Mouse (Mus musculus) heart, embryonic 15.5 days (tissue): Measurements from ENCODE around the gene Mael. TPM values are rescaled to one million over a fixed set of nuclear protein-coding genes. Genes with fewer than 3 reads are reported as not detected.

ENCODE experiments used
- ATAC-seq: fragments of 200-750 bp; cut with Nextera tagmentation; replicated peaks from 2 replicates; pipeline ENCODE4 v1.8.0; 2017; ENCODE audit warnings: low read depth, moderate TSS enrichment; ENCODE audit not compliant: insufficient number of reproducible peaks, insufficient read depth, low FRiP score
- H3K27ac ChIP-seq: fragments of 300-500 bp; sonication (generic); 2 replicates; pipeline ENCODE4 v1.5.1; 2015; ENCODE audit warnings: mild to moderate bottlenecking, inconsistent platforms
- H3K27me3 ChIP-seq: fragments of 300-500 bp; sonication (generic); 2 replicates; pipeline ENCODE4 v1.6.1; 2015; ENCODE audit warnings: inconsistent platforms
- H3K36me3 ChIP-seq: fragments of 300-500 bp; sonication (generic); 2 replicates; pipeline ENCODE4 v1.6.1; 2015; ENCODE audit warnings: mild to moderate bottlenecking, inconsistent platforms
- H3K4me1 ChIP-seq: fragments of 300-500 bp; sonication (generic); replicated peaks from 2 replicates; pipeline ENCODE4 v1.6.1; 2015; ENCODE audit warnings: inconsistent platforms
- H3K4me2 ChIP-seq: fragments of 300-500 bp; sonication (generic); 2 replicates; pipeline ENCODE4 v1.6.1; 2015; ENCODE audit warnings: inconsistent platforms, mild to moderate bottlenecking, moderate library complexity
- H3K4me3 ChIP-seq: fragments of 300-500 bp; sonication (generic); 2 replicates; pipeline ENCODE4 v1.5.1; 2015; ENCODE audit warnings: mild to moderate bottlenecking, inconsistent platforms
- H3K9ac ChIP-seq: fragments of 300-500 bp; sonication (generic); 2 replicates; pipeline ENCODE4 v1.6.1; 2015; ENCODE audit warnings: mild to moderate bottlenecking, inconsistent platforms
- H3K9me3 ChIP-seq: fragments of 300-500 bp; sonication (generic); replicated peaks from 2 replicates; pipeline ENCODE4 v1.6.1; 2016; ENCODE audit warnings: inconsistent platforms
- WGBS: fragments of 180-500 bp; shearing (Covaris S2); methylation state at CpG from one replicate; pipeline ENCODE4 v1.1.7; 2015; ENCODE audit warnings: mixed read lengths; 5-methylcytosine and 5-hydroxymethylcytosine counted together
- polyA plus RNA-seq: library from polyadenylated mRNA; unstranded; fragments of >200 nt; fragmentation: Nextera tagmentation; extraction: Ambion mirVana; gene quantifications from 2 replicates; pipeline ENCODE4 v1.2.1, GENCODE M21; 2015

Gene Mael
- 0.11 and 0.18 TPM in 2 replicates for polyA plus RNA-seq

DNA sequence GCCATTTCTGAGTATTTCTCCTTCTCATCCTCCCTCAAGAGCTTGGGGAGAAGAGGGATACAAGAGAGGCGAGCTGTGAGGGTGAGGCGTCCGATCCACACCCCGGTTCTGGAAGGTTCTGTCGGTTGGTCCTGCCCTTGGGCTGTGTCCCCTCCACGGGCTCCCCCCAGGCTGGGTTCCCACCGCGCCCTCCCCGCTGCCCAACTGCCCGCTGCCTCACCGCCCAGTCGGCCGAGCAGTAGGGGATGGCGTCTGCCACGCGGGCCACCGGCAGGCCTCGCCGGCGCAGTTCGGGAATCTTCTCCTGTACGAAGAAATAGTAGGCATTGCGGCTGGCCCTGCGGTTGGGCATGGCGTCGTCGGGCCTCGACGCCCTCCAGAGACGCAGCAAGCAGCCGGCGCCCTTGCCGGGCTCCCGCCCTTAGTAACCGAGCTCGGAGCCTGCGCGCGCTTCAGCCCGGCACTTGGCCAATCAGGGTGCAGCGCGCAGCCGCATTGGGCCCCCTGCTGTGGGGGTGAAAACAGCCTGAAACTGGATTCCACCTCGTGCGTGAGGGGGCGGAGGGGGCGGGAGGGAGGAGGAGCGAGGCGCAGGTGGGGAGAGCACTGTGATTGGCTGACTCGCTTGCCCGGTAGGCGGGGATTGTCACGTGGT lies at the start of gene Mael:
Gene Mael, minus strand, starts transcription at position 433 of the 655 bp plus-strand sequence.
- no peak within 1 kb of the TSS for H3K4me2 ChIP-seq
- H3K4me1 ChIP-seq = no peaks in the 10 kb centered on the region
- no peaks in the 10 kb centered on the region for H3K9me3 ChIP-seq
- WGBS = 78% methylated on average over 53 of the region's 53 CpGs
- ATAC-seq = no peak
- H3K9ac ChIP-seq = no peak within 1 kb of the TSS
- no peaks in the 10 kb centered on the region for H3K36me3 ChIP-seq
- H3K27ac ChIP-seq = no peak within 1 kb of the TSS
- H3K4me3 ChIP-seq = no peak within 1 kb of the TSS
- H3K27me3 ChIP-seq = no peaks in the 10 kb centered on the region

DNA sequence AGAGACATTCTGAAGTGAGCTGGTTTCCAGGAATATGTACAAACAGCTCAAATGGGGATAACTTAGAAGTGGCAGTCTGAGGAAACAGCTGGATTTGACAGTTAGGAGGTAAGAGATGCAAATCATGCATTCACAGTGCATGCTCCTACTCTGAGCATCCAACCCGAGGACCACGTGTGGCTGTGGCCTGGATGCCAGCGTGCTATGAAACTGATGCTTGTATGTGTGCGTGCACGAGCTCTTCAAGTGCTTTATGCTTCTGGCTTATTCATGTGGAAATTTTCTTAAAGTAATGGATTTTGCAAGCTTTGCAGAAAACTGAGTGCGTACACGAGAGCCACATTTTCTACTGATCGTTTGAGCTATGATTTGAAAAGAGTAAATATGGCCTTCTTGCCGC lies 47.7 kb upstream of the Mael start:
- Histone ChIP-seq H3K27ac (no peak overlapping the region), H3K9me3 (no peaks in the 10 kb centered on the region), H3K9ac (no peak overlapping the region), H3K4me2 (no peak overlapping the region), H3K4me1 (peaks cover 8% of the 10 kb centered on the region), H3K36me3 (no peaks in the 10 kb centered on the region), H3K27me3 (0 out of 2 replicates have a peak, but pooled peaks cover 2% of the 10 kb centered on the region), H3K4me3 (no peak overlapping the region)
- ATAC-seq = no peak
- 85% methylated on average over 9 of the region's 9 CpGs for WGBS

- ATAC-seq = no peak
- Histone ChIP-seq H3K4me1 (peaks cover 8% of the 10 kb centered on the region), H3K27ac (no peak overlapping the region), H3K36me3 (no peaks in the 10 kb centered on the region), H3K4me2 (no peak overlapping the region), H3K9ac (no peak overlapping the region), H3K27me3 (0 out of 2 replicates have a peak, but pooled peaks cover 2% of the 10 kb centered on the region), H3K9me3 (no peaks in the 10 kb centered on the region), H3K4me3 (no peak overlapping the region)
- WGBS = 75% methylated on average over 8 of the region's 8 CpGs
These were observed 45.8 kb upstream of the Mael start for GRCm38 (mm10) chr1:166284390-166284789.

- Histone ChIP-seq H3K9me3 (no peaks in the 10 kb centered on the region), H3K27me3 (0 out of 2 replicates have a peak, but pooled peaks cover 2% of the 10 kb centered on the region), H3K9ac (no peak overlapping the region), H3K27ac (no peak overlapping the region), H3K36me3 (no peaks in the 10 kb centered on the region), H3K4me1 (peaks cover 8% of the 10 kb centered on the region), H3K4me3 (no peak overlapping the region), H3K4me2 (no peak overlapping the region)
- 93% methylated on average over 6 of the region's 6 CpGs for WGBS
- ATAC-seq = no peak
These were observed 44.9 kb upstream of the Mael start for GRCm38 (mm10) chr1:166283451-166283850.

GRCm38 (mm10) chr1:166282597-166283210 lies 44.2 kb upstream of the Mael start:
- Histone ChIP-seq H3K4me3 (peak overlapping the region; percentile 36), H3K36me3 (no peaks in the 10 kb centered on the region), H3K9ac (no peak overlapping the region), H3K4me1 (peaks cover 8% of the 10 kb centered on the region), H3K27me3 (0 out of 2 replicates have a peak, but pooled peaks cover 2% of the 10 kb centered on the region), H3K9me3 (no peaks in the 10 kb centered on the region), H3K27ac (no peak overlapping the region), H3K4me2 (peak overlapping the region; percentile 64)
- WGBS = 9% methylated on average over 22 of the region's 22 CpGs
- peak; percentile 50; the same call in 1 of the 2 replicates for ATAC-seq

DNA sequence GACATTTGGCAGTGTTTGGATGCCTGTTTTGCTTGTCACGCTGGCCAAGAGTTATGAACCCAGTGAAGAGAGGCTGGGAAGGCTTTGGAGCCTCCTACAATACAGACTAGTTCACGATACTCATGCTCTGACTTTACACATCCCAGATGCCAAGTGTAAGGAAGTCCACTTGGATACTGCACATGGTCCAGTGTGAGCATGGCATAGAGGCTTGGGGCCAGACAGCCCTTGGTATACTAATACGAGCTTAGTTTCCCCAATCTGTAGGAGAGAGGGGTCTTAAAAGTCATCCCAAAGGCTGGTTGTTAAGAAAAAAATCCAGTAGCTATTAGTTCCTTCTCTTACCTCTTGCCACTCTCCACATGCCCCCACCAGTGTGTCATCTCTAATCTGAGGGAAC lies 43.3 kb upstream of the Mael start:
- 68% methylated on average over 3 of the region's 3 CpGs for WGBS
- Histone ChIP-seq H3K9ac (no peak overlapping the region), H3K27me3 (0 out of 2 replicates have a peak, but pooled peaks cover 2% of the 10 kb centered on the region), H3K4me1 (peaks cover 8% of the 10 kb centered on the region), H3K27ac (no peak overlapping the region), H3K9me3 (no peaks in the 10 kb centered on the region), H3K4me3 (no peak overlapping the region), H3K36me3 (no peaks in the 10 kb centered on the region), H3K4me2 (no peak overlapping the region)
- ATAC-seq = no peak

DNA sequence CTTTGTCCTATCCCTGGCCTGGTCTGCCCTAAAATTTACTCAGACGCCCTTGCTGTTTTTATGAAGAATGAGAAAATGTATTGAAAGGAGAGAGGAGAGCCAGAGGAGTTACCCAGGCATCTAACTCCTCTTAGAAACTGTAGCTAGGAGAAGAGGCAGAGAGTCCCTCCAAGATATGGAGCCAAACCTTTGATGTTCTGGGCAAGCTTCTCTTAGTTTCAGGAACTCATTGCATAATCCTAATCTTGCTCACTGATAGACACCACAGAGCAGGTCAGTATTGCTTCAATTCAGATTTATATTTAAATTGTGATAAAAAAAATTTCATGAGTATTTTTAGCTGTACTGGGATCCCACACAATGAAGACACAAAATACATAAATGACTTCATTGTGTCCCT lies 42.7 kb upstream of the Mael start:
- Histone ChIP-seq H3K4me3 (no peak overlapping the region), H3K27me3 (0 out of 2 replicates have a peak, but pooled peaks cover 2% of the 10 kb centered on the region), H3K4me1 (peaks cover 8% of the 10 kb centered on the region), H3K4me2 (no peak overlapping the region), H3K9ac (no peak overlapping the region), H3K9me3 (no peaks in the 10 kb centered on the region), H3K27ac (no peak overlapping the region), H3K36me3 (no peaks in the 10 kb centered on the region)
- ATAC-seq = no peak
- 67% methylated on average over 1 of the region's 1 CpGs for WGBS

DNA sequence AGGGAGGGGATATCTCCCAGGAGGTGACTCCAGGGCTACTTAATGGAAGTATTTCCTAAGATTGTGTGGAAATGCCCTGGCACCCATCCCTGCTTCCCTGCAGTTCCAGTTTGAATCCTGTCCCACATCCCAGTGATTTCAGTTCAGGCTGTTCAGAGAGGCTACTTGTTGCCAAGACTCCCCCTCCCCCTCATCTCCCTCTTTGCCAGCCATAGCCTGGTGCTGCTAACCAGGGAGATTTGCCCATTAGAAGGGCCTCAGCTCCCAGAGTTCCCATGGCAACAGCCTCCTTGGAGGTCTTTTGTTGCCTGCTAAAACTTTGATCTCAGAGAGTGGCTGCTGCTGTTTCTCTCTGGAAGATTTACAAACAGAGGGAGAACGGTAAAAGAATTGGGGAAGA lies 42.0 kb upstream of the Mael start:
- peaks cover 8% of the 10 kb centered on the region for H3K4me1 ChIP-seq
- H3K27me3 ChIP-seq = 0 out of 2 replicates have a peak, but pooled peaks cover 2% of the 10 kb centered on the region
- 12% methylated on average over 1 of the region's 1 CpGs for WGBS
- H3K4me3 ChIP-seq = no peak overlapping the region
- H3K9me3 ChIP-seq = no peaks in the 10 kb centered on the region
- no peaks in the 10 kb centered on the region for H3K36me3 ChIP-seq
- no peak for ATAC-seq
- no peak overlapping the region for H3K4me2 ChIP-seq
- H3K9ac ChIP-seq = no peak overlapping the region
- no peak overlapping the region for H3K27ac ChIP-seq

DNA sequence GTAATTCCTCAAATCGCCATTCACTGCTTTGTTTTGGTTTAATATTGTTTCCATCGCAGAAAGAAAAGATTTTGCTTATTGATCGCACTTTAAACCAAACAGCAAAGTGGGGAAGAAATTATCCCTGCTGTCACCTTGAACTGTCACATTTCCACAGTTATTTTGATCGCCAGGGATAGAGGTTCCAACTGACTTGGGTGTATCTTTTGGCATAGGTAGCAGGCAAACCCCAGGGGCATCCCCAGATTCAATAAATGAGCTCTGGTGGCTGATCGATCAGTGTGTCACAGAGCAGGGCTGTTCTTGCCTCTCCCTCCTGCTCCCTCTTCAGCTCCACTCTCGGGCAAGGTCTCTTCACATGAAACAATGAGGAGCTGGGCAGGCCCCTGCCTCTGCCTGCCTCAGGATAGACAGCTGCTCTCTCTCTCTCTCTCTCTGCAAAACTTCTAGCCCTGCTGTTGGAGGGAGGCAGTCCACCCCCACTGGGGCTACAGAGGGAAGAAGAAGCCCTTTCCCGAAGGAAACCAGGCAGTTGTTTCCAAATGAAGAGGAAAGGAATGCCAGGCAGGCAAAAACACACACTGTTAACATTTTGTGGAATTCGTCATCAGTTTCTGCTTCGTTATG lies 41.1 kb upstream of the Mael start:
- Histone ChIP-seq H3K9ac (no peak overlapping the region), H3K4me2 (no peak overlapping the region), H3K4me3 (no peak overlapping the region), H3K9me3 (no peaks in the 10 kb centered on the region), H3K27me3 (0 out of 2 replicates have a peak, but pooled peaks cover 2% of the 10 kb centered on the region), H3K4me1 (peaks cover 8% of the 10 kb centered on the region), H3K36me3 (no peaks in the 10 kb centered on the region), H3K27ac (no peak overlapping the region)
- WGBS = 45% methylated on average over 9 of the region's 9 CpGs
- ATAC-seq = no peak

DNA sequence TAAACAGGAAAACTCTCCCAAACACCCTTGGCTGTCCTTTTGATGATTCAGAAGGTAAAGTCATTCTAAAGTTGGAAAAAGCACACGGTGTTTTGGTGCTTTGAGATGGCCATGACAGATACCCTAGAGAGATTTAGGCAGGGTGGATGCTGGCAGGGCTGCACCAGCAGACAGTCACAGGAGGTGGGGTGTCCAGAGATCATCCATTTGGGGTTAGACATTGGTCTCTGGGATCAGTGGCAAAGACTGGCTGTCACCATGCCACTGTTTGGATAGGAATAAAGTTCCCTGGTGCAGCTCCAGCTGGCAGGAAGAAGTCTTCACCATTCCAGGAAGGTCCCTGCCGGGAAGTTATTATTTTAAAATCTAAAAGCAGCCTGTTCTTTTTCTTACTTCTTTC lies 40.2 kb upstream of the Mael start:
- Histone ChIP-seq H3K4me2 (no peak overlapping the region), H3K36me3 (no peaks in the 10 kb centered on the region), H3K4me1 (peaks cover 8% of the 10 kb centered on the region), H3K9ac (no peak overlapping the region), H3K27ac (no peak overlapping the region), H3K4me3 (no peak overlapping the region), H3K27me3 (0 out of 2 replicates have a peak, but pooled peaks cover 2% of the 10 kb centered on the region), H3K9me3 (no peaks in the 10 kb centered on the region)
- ATAC-seq = no peak
- WGBS = 47% methylated on average over 2 of the region's 2 CpGs

GRCm38 (mm10) chr1:166268218-166268617 lies 29.7 kb upstream of the Mael start:
- ATAC-seq = no peak
- Histone ChIP-seq H3K27ac (no peak overlapping the region), H3K4me2 (no peak overlapping the region), H3K4me3 (no peak overlapping the region), H3K9ac (no peak overlapping the region), H3K27me3 (no peaks in the 10 kb centered on the region), H3K4me1 (no peaks in the 10 kb centered on the region), H3K9me3 (no peaks in the 10 kb centered on the region), H3K36me3 (no peaks in the 10 kb centered on the region)
- WGBS = 72% methylated on average over 5 of the region's 5 CpGs
